Mouse (Mus musculus) layer of hippocampus, adult 2 months (tissue): ENCODE results near the gene Tmcc1. TPM values are rescaled to one million over a fixed set of nuclear protein-coding genes. Genes with fewer than 3 reads are reported as not detected.

Source experiments
- DNase-seq, 2 experiments: peaks; one replicate each; pipeline ENCODE4 v3.0.0; 2022; ENCODE audit warnings: low spot score in 2 of 2
- H3K27ac ChIP-seq: fragments of 200-600 bp; 2 replicates; pipeline ENCODE4 v1.8.1; 2022
- H3K4me3 ChIP-seq: fragments of 200-600 bp; 2 replicates; pipeline ENCODE4 v1.8.1; 2022; ENCODE audit warnings: mild to moderate bottlenecking
- CTCF ChIP-seq: fragments of 200-600 bp; conservative IDR thresholded peaks from 2 replicates; pipeline ENCODE4 v1.8.1; 2022; ENCODE audit warnings: antibody characterized with exemption, mild to moderate bottlenecking, moderate library complexity
- total RNA-seq, 2 experiments: library from RNA; stranded (reverse); gene quantifications; 2 replicates each; pipeline ENCODE4 v1.2.3; 2021

Gene Tmcc1
- total RNA-seq, 2 experiments from 2014 or later: 83.2 to 85.3 TPM

DNA sequence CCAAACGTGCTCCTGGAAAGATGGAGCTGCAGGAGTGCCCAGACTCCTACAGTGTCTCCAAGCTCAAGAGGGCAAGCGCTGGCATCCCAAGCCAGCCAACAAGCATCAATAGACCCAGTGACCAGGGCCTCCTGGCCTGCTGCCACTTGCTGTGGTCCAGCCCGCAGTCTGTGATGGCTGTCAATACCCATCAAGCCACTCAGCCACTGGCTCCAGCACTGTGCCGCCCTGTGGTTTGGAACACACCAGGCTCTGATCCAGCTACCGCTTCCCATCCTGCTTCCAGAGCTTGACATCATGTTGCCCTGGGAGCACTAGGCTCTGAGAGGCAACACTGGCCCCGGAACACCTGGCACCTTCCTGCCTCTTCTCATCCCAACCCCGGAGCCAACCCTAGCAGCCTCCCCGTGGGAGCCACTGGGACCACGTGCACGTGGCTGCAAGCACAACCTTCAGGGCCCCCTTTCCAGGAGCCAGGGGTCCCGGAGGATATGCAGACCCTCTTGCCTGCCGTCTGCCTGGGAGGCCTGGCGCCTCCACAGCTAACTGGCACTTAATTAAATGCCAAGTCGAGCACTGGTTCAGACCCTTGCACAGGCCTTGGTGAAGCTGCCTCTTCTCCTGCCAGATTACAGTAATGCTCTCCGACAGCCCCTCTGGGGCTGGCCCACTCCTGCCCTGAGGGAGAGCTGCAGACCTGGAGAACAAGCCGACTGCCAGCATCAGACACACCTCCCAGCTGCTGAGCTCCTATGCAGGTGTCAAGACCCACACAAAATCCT, 219.2 kb downstream of the Tmcc1 start:
- DNase-seq: peak in 1 of 2 experiments; percentile 59
- no peak overlapping the region for H3K4me3 ChIP-seq
- peak; percentile 21; the same call in 1 of the 2 replicates for TF ChIP-seq CTCF
- no peak overlapping the region for H3K27ac ChIP-seq

DNA sequence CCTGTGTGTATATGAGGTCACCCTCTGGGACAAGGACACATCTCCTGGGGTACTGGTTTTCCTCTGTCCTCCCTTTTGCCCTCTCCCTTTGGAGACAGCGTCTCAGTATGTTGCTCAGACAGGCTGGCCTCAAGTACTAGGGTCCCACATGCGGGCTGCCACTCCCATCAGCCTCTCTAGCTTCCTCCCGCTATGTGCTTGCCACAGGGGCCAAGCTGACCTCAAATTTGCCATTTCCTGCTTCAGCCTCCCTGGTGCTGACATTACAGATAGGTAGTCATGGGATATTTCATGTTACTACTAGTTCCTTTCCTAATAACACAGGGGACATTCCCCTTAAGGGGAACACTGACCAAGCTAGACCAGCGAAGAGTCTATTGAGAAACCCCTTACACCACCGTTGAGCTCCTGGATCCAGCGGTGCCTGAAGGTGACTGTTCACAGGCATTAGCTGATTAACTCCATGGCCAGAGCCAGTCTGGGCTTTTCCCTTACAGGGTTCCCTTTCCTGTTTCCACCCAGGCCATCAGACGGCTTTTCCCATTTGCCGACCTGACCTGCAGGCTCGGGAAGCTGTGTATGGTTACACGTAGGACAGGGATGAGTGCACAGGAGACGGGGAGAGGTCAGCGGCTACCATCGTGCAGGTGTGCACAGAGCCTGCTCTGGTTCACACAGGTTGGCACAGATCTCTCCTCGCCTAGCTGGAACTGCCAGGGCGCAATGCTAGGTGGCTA, 220.0 kb downstream of the Tmcc1 start:
- no peak for DNase-seq
- no peak for TF ChIP-seq CTCF
- no peak overlapping the region for H3K27ac ChIP-seq

DNA sequence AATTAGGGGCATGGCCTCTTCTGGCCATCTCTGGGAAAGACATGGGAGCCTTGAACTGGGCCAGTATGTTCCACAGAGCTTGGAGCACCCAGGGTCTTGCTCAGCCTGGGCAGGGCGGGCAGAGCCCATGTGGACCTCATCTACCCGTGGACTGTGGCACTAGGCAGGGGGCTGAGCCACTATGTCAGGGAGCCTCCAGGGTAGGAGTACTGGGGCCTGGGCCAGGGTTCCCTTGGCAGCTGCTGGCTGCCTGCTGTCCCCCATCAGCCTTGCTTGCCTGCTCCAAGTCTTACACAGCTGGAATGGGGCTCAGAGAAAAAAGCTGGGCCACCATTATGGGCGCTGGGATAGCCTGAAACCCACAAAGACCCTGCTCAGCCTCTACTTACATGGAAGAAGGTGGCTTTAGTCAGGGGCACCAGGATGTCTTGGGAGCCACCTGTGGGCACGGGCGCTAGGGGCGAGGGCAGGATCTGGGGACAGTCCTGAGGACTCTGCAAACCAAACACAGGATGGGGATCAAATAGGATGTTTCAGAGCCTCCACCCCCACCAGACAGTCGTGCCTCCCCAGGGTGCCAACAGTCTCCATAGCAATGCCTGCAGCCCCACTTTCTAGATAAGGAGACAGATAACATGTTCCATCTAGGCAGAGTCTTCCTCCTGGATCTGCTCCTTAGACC, 221.1 kb downstream of the Tmcc1 start:
- DNase-seq: no peak
- Histone ChIP-seq H3K27ac (peak overlapping the region; percentile 18; the same call in 1 of the 2 replicates), H3K4me3 (no peak overlapping the region)
- TF ChIP-seq CTCF: no peak

More for the DNA sequence above, 220.0 kb downstream of the Tmcc1 start:
- H3K4me3 ChIP-seq: no peak overlapping the region

DNA sequence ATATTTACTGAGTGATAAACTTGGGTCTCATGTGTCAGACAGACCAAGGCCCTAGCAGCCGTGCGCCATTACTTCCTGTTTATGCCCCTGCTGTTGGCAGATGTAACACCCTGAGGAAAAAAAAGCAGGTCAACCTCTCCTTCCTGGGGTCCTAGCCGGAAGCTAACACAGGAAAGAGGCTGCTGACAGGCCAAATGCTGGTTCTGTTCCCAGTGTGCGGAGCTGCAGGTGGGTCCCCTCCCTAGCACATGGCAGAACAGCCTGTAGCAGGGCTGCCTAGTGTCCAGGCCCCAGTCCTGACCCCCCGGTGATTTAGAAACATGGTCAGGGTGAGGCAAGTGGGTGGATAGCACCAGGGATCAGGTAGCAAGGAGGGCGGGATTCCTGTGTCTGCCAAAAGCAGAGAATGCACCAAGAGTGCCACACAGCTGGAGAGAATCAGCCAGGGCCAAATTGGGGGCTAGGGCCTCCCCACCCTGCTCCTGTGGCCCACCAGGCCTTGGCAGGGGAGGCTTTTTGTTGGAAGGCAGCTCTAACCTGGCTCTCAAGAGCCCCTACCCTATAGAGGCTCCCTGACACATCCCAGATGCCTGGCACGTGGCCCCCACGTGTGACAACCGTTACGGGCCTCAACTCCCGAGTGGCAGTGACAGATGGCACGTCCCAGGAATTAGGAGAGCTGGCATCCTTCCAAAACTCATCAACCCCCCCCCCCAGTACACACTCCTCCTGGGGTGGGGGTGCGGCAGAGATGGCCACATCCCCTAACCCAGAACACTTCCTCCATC, 221.8 kb downstream of the Tmcc1 start:
- TF ChIP-seq CTCF: no peak
- H3K27ac ChIP-seq: peak overlapping the region; percentile 18; the same call in 1 of the 2 replicates
- H3K4me3 ChIP-seq: no peak overlapping the region
- no peak for DNase-seq

DNA sequence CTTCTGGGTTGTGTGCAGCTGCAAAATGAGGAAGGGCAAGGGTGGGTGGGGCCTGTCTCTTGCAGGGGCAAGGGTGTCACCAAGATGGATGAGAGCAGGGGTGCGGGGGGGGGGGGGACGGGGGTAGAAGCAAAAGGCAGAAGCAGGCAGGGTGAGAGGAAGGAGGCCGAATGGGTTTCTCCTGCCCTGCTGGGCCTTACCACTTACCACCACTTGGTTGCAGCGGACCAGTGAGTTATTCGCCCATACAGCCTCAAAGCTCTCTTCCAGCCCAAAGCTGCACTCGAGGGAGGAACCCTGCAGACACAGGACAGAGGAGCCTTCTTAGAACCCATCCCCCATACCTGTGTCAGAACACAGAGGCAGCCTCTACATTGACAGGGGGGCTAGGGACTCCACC, 223.3 kb downstream of the Tmcc1 start:
- TF ChIP-seq CTCF: no peak
- H3K4me3 ChIP-seq: no peak overlapping the region
- H3K27ac ChIP-seq: no peak overlapping the region
- DNase-seq: no peak

DNA sequence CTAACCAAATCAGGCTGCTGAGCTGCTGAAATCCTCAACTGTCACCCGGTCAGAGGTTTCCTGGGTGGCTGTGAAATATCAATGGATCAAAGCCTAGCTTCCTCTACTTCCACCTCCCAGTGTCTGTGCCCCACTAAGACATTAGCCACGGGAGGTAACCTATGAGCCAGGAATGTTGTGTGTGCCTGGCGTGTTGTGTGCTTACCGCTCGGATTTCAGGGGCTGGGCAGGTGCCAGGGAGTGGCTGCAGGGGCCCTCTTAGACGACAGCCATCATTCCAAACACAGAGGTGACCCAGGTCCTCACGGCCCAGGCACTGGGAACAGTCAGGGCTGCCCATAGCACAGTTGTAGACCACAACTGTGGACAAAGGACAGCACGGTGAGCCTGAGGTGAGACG, 224.2 kb downstream of the Tmcc1 start:
- DNase-seq: no peak
- Histone ChIP-seq H3K4me3 (no peak overlapping the region), H3K27ac (no peak overlapping the region)
- no peak for TF ChIP-seq CTCF

DNA sequence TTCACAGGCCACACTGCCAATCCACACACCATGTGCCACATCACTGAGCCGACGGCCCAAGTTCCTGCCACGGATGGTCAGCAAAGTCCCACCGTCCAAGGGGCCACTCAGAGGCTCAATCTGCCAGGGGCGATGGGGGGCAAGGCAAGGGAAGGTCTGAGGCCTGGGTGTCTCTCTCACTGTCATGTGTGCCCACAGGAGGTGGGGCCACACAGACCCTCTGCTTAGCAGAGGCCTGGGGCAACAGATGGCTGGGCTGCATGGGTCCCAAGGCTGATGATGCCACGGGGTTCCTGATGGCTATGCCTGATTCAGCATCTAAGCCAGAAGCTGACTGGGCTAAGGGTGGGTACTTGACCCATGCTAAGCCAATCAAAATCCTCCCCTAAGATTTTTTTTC, 224.6 kb downstream of the Tmcc1 start:
- TF ChIP-seq CTCF: no peak
- no peak for DNase-seq
- no peak overlapping the region for H3K27ac ChIP-seq
- H3K4me3 ChIP-seq: no peak overlapping the region

Other genes starting within 250 kb of the Tmcc1 start
- not detected for gene H1foo, start 248.5 kb downstream of the Tmcc1 start, total RNA-seq
- gene Plxnd1, start 198.5 kb downstream of the Tmcc1 start, total RNA-seq: 10 to 100 TPM; 16.6 to 24.4 TPM
- 100 to 1,000 TPM; 106 to 109 TPM for gene Washc2, start 14.6 kb upstream of the Tmcc1 start, total RNA-seq
- 1 to 10 TPM; 8.0 to 8.1 TPM for gene Zfand4, start 70.7 kb upstream of the Tmcc1 start, total RNA-seq
- gene March8, start 144.5 kb upstream of the Tmcc1 start, total RNA-seq: 10 to 100 TPM; 46.7 to 48.6 TPM